Mouse (Mus musculus) adrenal gland, adult (tissue): ENCODE measurements around the gene Grap2.

Experiments
- DNase-seq, 2 experiments: peaks; one replicate each; pipeline ENCODE4 v3.0.0; 2022 to 2023; ENCODE audit warnings: low spot score in 1 of 2; ENCODE audit not compliant: inconsistent age in 2 of 2

Gene Grap2

DNA sequence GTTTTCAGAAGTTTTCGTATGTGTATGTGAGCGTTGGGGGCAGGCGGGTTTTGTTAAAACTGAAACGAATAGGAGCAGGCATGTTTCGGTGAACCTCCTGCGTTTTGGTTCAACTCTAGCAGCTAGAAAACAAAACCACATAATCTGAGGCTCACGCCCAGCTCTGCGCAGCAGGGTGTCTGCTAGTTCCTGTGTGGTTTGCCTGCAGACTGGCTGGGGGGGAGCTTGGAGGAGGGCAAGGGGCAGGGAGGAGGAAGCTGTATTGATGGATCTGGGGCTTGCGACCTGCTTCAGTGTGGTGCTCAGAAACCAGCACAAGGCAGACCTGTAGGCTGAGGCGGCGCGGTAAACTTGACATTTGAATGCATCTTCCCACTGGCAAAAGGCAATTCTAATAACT lies at the start of gene Grap2:
Grap2 (plus strand) TSS at position 304 of the 400 bp plus-strand sequence.
- DNase-seq = peak in 1 of 2 experiments; percentile 10

DNA sequence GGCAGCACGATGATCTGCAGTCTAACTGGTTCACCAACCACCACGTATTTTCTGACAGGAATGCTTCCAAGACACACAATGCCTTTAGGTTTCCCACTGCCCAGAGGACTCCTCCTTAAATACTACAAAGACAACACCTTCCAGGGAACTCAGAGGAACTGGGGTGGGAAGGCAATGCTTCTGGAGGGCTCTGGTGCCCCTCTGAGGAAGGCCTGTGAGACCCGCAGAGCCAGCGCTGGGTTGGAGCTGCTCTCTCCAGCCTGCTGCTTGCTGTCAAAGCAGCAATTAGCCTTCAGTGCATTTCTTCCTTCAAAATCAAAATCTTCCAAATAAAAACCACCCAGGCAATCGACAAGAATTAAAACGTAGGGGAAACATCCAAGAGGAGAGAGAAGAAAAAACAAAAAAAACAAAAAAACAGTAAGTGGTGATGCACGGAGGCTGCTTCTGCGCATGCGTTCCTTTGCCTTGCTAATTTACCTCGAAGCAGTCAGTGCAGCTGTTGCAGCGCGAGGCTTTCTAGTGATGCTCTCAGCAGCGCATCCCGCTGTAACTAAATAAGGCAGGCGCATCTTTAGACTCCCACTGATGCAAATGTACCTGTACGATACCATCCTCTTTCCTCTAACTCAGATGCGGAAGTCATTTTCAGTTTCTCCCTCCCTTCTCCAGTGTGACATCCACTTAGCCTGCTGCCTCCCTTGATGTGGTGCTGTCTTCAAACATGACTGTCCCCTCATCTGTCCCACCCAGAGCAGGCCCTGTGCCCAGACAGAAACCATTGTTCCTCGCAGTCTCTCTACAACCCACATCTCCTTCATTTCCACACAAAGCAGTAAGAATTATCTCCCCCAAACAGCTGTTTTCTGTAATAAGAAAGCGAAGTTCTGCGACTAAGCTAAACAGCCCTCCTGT lies 42.2 kb upstream of the Grap2 start:
- DNase-seq = no peak

DNA sequence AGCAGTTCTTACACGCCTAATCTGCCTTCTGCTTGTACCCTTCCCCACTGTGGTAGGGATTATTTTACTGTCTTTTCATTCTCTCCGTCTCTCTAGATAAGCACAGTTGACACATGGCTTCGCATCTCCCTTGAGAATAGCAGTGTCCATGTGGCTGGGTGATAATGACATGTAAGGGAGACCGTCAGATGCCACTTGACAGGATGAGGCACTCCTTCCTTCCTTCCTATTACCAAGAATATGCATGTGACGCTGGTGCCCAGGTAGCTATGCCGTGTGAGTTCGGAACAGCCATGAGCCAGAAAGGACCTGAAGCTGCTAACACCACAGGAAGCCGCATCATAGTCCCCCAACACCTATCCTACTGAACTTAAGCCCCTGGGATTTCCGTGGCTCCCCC lies 41.4 kb upstream of the Grap2 start:
- DNase-seq = no peak

DNA sequence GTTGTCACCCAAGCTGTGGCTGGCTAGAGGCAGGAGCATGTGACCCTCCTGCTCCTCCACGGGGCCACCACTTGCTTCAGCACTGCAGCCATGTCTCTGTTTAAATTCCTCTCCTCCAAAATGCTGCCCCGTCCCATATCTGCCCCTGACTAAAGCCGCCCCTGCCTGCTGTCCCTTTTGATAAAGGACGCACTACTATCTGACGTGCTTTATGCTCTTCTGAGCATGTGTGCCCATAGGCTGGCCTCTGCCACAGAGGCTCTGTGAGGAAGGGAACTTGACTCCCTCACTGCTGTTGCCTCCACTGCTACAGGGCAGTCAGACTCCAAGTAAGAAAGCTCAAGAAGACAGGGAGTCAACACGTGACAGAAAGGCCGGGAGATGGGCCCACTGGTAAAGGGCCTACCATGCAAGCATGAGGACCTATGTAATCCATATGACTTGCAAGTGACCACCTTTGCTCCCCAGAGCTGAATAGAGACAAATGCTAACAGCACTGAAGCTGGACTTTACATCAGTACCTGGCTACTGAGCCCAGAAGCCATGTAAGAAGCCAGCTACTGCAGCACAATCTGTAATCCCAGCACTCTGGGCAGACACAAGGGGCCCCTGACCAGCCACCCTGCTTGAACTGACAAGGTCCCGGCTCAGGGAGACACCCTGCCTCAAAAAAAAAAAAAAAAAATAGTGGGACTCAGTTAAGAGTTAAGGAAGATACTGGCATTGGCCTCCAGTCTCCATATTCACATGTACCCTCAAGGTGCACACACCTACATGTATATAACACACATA lies 39.9 kb upstream of the Grap2 start:
- no peak for DNase-seq

DNA sequence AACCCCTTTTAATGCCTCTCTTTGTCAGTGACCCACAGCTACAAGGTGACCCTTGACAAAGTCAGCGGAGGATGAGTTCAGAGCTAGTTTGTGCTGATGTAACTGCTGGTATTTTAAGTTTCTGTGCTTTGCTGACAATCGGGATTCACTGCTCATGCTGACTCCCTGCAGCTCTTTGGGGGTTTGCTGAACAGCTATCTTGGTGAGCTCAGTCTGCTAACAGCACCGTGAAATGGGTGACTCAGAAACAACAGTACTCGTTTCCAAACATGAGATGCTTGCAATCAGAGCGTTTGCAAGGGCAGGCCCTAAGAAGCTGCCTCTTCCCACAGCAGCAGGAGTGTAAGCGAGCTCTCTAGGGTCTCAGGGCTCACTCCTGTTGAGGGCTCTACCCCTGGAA lies 39.1 kb upstream of the Grap2 start:
- no peak for DNase-seq

DNA sequence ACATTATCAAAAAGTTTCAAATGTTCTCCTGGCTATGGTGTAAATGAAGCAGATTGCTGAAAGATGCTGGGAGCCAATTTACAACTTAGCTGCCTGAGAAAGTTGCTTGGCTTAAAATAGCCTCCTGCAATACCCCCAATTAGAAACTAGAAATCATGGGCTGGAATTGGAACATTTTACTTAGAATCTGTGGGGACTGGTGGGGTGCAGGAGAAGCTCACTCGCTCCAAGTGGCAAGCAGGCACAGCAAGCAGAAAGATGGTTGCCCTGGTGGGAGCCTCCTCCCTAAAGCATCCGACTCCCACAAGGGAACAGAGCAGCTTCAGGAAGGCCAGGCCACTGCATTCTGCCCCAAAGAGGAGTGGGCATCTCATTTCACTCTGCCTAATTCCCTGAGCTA lies 36.3 kb upstream of the Grap2 start:
- no peak for DNase-seq

DNA sequence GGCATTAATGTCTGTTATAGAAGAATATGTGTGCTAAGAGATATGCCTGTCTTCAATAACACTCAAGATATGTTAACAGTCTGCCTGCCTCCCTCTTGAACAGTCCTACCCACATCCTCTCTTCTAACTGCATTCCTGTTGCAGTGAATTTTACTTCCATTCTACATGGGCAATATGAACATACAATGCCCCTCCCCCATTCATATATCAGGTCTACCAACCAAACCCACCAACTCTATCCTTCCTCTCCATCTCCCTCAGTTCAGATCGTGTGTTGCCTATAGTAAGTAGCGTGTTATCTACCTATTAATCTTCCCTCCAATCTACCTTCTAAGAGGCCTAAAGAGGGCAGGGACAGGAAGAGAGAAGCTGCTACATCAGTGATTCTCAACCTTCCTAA lies 34.3 kb upstream of the Grap2 start:
- no peak for DNase-seq

DNA sequence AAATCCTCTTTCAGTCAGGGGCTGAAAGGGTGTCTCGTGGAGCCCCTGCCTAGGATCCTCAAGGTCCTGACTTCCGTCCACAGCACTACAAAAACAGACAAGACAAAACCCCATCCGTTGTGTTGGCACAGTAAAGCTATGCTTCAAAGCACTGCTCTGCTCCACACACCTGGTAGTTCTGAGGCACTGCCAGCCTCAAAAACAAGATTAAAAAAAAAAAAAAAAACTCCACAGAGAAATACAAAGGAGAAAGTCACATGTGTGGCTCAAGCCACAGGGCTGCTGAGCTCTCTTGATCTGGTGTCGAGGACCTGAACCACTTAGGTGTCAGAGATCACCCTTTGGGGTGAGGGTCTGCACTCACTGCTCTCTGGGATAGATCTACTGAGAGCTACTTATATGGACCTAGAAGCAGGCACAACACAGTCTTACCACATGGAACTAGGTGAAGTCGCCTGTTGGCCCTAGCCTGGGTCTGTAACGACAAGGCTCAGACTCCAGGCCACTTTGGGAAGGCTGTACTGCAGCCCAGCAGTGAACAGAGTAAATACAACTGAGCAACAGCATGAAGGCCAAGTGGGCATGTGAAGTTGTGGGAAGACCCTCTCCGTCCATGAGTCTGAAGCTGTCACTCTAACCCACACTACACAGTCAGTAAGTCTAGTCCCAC lies 33.6 kb upstream of the Grap2 start:
- DNase-seq = no peak

DNA sequence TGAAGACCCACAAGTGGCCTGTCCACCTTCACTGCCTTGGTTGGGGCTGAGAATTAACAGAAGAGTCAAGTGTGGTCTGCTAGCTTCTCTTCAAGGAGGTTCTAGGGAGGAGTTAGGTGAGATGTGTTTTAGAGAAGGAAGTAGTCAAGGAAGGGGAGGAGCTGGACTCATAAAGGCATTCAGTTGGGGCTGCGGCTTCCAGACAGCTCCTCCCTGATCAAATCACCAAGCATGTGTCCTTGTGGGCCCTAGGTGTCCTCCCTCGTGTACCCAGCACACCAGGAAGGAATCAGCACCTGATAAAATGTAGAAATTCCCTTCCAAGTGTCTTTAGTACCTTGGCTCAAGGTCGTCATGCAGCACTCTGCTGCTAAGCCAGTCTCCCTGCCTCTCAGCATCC lies 28.3 kb upstream of the Grap2 start:
- no peak for DNase-seq

DNA sequence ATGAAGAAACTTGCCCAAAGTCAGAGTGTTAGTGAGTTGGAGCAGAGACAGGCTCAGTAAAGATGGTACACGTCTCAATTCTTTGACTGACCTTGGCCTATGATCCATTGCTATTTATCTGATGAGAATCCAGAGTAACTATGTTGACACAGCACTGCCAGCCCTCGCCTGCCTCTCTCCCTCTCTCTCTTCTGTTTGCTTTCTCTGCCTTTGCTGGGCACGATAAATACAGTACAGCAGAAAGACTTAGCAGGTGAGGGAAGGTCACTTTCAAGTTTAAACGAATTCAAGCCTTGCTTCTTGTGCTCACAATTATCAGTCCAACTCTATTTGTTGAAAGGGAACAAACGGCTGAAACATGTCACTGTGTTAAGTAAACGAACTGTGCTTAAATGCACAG lies 27.0 kb upstream of the Grap2 start:
- DNase-seq = no peak

DNA sequence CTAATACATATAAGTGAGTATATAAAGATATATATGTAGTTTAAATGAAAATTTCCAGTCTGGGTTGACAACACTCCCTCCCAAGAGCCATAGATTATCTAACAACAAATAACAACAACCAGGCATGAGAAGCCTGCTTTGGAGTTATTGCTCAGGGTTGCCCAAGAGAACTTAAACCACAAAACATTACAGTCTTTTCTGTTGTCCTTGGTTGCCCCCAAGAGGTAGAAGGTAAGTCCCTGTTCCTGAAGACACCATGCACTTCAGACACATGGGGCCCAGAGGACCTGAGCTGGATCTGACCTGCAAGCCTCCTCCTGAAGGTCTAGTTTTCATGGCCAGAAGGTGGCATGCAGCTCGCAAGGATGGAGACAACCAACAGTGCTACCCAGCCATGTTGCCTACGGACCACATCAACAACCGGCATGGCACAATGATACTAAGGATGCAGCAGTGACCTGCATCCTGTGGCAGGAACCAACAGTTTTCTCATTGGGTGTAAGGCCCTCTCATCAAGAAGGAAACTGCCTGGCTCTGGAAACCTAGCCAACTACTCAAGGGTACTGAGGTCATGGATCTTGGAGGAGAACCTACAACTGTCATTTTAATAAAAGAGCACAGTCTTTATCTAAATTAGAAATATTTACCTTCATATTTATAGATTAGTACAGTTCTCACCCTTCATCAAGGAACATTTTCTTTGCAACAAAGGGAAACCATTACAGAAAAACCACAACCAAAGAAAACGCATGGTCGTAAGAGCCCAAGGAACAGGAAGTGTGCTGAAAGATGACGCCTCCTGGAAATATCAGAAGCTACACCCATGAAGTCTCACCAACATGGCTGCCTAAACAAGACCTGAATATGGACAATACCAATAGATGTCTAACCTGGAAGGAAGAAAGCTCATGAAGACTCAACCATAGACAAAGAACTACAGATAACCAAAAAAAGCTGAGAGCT lies 17.3 kb upstream of the Grap2 start:
- no peak for DNase-seq

DNA sequence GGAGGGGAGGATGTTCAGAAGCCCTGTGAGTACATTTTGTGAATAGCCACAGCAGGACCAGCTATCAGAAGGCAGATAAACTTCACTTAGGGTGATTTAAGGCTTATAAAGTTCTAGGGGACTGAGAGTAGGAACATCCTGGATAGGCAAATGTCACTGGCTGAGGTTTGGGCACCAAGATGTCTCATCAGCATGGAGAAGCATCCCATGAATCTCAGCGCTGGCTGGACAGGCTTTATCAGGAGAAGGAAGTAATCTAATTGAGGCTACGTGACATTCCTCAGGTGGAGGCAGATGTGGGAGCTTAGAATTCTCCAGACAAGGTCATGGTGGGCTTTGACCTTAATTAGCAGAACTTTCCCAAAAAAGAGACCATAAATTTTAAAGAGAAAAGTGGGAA lies 16.4 kb upstream of the Grap2 start:
- DNase-seq = no peak

DNA sequence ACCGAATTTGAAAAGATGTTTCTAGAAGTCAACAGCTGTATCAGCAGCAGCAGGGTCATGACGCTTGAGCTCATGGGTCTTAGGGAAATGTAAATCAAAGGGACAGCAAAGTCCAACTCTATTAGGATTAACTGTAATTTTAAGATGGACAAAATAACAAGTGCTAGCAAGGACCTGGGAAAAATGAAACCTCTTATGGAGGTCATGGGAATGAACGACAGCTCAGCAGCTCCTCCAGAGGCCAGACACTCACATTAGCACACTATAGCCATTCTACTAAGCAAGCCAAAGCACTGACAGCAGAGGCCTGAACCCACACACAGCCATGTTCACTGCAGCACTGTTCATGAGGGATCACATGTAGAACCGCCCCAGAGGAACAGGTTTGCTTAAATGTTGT lies 14.6 kb upstream of the Grap2 start:
- no peak for DNase-seq

DNA sequence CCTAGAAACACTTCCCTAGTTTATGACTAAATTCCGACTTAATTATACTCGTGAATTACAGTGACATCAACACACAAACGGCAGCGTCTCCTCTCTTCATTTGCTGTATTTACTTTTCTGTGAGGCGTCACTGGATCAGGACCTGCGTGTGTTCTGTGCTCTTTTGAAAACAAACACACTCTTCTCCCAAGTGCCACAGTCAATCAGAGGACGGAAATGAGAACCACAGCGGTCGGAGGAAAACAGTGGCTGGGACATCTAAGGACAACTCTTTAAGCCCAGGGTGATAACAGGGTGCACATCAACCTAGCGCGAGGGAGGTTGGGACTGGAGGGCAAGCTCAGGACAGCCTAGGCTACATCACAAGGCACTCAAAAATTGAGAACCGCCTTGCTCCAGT lies 12.9 kb upstream of the Grap2 start:
- DNase-seq = no peak

DNA sequence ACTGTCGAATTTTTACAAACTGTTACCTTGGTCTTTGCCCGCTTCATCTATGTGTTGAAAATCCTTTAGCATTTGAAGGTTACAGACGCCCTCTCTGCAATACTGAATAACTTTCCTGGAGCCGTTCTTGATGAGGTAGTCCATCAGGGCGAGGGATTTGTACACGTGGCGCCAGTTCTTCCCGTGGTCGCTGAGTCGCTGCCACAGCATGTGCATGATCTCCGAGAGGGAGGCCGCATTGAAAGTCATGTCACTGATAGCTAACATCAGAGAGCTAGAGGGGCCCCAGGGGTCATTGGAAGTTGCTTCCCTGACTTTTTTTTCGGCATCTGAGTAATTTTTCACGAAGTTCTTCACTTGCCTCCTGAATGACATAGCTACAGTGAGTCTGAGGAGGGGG lies 12.4 kb upstream of the Grap2 start:
- no peak for DNase-seq

DNA sequence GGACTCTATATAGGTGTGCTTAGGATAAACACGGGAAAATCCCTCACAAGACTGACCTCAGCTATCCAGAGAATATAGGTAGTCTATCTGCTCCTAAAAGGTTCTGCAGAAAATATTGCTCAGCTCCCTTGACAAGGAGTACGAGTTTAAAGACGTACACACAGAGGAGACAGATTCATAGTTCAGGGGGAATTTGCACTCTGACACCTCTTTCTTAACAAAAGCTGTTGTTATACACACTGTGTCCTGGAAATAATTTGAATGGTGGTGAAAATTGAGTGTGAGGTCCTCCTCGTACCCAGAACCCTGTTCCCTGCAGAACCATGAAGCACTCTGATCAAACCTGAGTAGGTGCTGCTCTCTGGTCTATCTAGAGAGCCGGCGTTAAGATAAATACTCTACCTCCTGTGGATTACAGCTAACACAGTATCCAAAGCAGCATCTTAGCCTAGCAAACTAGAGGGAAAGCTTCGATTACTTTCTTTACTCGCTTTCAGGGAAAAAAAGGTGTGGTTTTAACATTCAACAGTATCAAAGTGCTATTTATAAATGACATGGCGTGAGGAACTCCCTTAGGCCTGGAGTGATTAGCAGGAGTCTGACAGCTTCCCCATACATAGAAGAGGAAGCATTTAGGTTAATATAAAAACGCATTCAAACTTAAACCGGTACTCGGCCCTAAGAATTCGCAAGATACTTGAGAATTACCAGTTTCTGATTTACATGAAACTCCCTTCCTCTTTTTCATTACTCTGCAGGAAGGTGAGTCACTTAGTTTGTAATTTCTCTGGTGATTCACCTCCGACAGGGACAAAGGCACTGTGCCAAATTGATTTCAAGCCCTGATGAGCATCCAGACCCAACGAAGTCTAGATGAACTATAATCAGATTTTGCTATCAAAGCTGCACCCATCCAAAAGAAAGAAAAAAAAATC lies 11.5 kb upstream of the Grap2 start:
- peak; percentile 57 to 83 for DNase-seq

DNA sequence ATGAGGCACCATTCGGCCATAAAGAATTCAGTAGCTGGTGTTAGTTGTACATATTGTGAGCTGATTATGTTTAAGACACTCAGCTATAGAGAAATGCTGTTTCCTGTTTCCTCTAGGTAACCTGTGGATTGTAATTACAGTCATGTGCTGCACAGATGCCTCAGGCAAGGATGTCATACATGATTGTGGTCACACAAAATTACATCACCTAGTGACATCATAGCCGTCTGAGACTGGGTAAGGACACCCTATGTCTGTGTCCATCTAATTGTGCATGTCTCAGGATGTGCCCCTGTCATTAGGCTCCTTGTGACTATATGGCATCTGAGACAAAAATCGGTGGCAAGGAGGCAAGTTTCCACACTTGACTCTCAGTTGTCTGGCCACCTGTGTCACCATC lies 9.9 kb upstream of the Grap2 start:
- no peak for DNase-seq

DNA sequence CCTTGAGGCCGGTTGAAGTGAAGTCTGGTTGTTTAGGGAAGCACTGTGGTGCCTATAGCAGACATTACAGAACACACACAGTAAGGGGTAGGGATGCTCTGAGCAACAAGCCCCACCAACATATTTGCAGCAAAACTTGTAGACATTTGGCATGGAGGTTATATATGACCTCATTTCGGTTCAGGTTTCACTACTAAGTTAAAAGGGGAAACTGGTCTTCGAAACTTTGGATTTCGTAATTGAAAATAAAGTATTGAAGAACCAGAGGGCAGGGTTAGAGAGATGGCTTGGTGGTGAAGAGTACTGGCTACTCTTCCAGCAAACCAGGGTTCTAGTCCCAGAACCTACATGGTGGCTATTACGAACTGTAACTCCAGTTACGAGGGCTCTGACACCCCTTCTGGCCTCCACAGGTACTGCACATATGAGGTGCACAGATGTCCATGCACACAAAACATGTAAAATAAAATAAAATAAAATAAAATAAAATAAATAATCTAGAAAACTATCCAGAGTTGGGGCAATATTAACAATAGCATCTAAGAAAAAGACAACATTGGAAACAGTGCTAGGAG lies 8.7 kb upstream of the Grap2 start:
- DNase-seq = no peak

DNA sequence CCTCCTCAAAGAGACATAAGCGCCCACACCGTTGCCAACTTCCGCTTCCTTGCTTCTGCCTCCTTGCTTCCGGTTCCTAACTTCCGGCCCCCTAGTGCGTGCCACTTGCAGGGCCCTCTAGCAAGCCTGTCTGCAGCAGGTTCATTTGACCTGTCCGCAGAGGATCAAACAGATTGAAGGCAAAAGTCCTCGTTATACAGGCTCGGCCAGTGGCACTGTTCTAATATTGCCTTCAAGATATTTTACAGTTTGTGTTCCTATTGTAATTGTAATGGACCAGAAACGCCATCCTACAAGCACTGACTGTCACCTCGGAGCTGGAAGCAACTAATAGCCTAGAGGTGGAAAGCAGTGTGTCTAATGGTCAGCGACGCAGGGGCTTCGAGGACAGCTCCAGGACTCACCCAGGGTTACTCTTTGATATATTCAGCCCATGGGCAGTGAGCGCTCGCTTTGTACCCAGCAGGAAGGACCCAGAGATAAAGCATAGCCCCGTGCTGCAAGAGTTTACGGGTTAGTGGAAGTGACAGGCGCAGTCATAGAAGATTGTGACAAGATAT lies 7.2 kb upstream of the Grap2 start, which contains the start of gene Enthd1:
Enthd1 (minus strand) TSS at position 51 of the 560 bp plus-strand sequence.
- no peak for DNase-seq
